Mouse (Mus musculus) olfactory bulb, adult 2 months (tissue): ENCODE measurements around the gene Clasrp.

Experiments
- CTCF ChIP-seq: fragments of 200-500 bp; IDR thresholded peaks from 2 replicates; pipeline ENCODE4 v1.5.1; 2012; ENCODE audit warnings: low read depth, mild to moderate bottlenecking, low read length, moderate library complexity; ENCODE audit not compliant: insufficient read depth
- POLR2A ChIP-seq: fragments of 200-500 bp; IDR thresholded peaks from 2 replicates; pipeline ENCODE4 v1.6.1; 2012; ENCODE audit warnings: mild to moderate bottlenecking, low read depth, low read length, moderate library complexity; ENCODE audit not compliant: insufficient read depth

- no peak for TF ChIP-seq CTCF
- no peak for TF ChIP-seq POLR2A
Measured at GRCm38 (mm10) chr7:19622241-19622640, 18.0 kb upstream of the Clasrp start.
